Comparison of ENCODE assay signal across 33 mouse cellular contexts in genomic region chr13:81982491-81982890, GRCm38 (mm10).
DNase-seq lines count a peak whose midpoint lies in the region; ATAC-seq lines count a peak whose summit lies in the region.
"Had no signal": no experiment of that assay in that cellular context is flagged by ENCODE, and none has a peak within 500 bp of the region (broad histone marks: within the 10 kb centered on the region; RNA-seq: fewer than 3 reads in every experiment).

No protein-coding gene starts in this region.

- H3K27me3 ChIP-seq in embryonic facial prominence, embryonic 11.5 days (ENCODE audit: control insufficient read depth, insufficient read depth, low read length): no peaks in the 10 kb centered on the region
- no peaks in the 10 kb centered on the region for H3K27me3 ChIP-seq in embryonic facial prominence, embryonic 10.5 days (replicated peaks; ENCODE audit: low read depth, poor library complexity, severe bottlenecking)
- H3K27me3 ChIP-seq: embryonic facial prominence, embryonic 13.5 days; heart, embryonic 12.5 days; hindbrain, embryonic 15.5 days; limb, embryonic 12.5 days; midbrain, embryonic 15.5 days; neural tube, embryonic 15.5 days; Patski had no signal

- H3K4me2 ChIP-seq in embryonic facial prominence, embryonic 11.5 days (ENCODE audit: low read depth, low read length): no peak overlapping the region
- H3K4me2 ChIP-seq: embryonic facial prominence, embryonic 13.5 days; heart, embryonic 12.5 days; hindbrain, embryonic 15.5 days; limb, embryonic 12.5 days; liver, embryonic 11.5 days; midbrain, embryonic 15.5 days; neural tube, embryonic 15.5 days had no signal

- no peak for ATAC-seq in embryonic facial prominence, embryonic 11.5 days (replicated peaks; ENCODE audit: insufficient number of reproducible peaks, low FRiP score, low TSS enrichment, low read depth)
- ATAC-seq: forebrain, embryonic 16.5 days; inflammation-experienced regulatory T-cells, adult 6 months; lung, postnatal 0 days; midbrain, embryonic 15.5 days; Patski had no signal

- H3K27ac ChIP-seq in embryonic facial prominence, embryonic 11.5 days (replicated peaks; ENCODE audit: low read depth, low read length): no peak overlapping the region
- H3K27ac ChIP-seq in embryonic facial prominence, embryonic 10.5 days (replicated peaks): no peak overlapping the region
- H3K27ac ChIP-seq: embryonic facial prominence, embryonic 13.5 days; gastrocnemius, adult 2 months; heart, adult 2 months; hindbrain, embryonic 10.5 days; hindbrain, embryonic 15.5 days; limb, embryonic 12.5 days; midbrain, embryonic 15.5 days; neural tube, embryonic 15.5 days had no signal

- no peak overlapping the region for H3K4me3 ChIP-seq in embryonic facial prominence, embryonic 11.5 days (ENCODE audit: low read depth, low read length)
- H3K4me3 ChIP-seq in embryonic facial prominence, embryonic 10.5 days: no peak overlapping the region
- H3K4me3 ChIP-seq: embryonic facial prominence, embryonic 13.5 days; erythroblast, embryonic 14.5 days; gastrocnemius, adult 2 months; heart, adult 2 months; heart, embryonic 12.5 days; hindbrain, embryonic 10.5 days; hindbrain, embryonic 15.5 days; limb, embryonic 12.5 days; midbrain, embryonic 15.5 days; neural tube, embryonic 15.5 days had no signal

- DNase-seq in embryonic facial prominence, embryonic 11.5 days (ENCODE audit: low spot score): peak; percentile 4
- no peak for DNase-seq in embryonic facial prominence, embryonic 10.5 days (ENCODE audit: low spot score)
- DNase-seq in kidney, postnatal 14 days: peak; percentile 8
- no peak for DNase-seq in kidney, postnatal 25 days
- peak; percentile 13 for DNase-seq in R1 (ENCODE audit: low read depth, low spot score)
- DNase-seq in adrenal gland, postnatal 10 days: peak; percentile 7
- no peak for DNase-seq in left cerebral cortex, adult 18-20 months (ENCODE audit: low spot score in 2 of 2)
- no peak for DNase-seq in spleen, postnatal 36 days (ENCODE audit: low spot score in 2 of 2)
- DNase-seq: cerebellum, adult 11 months; cerebellum, adult 9-10 months; cerebellum, postnatal 36 days; gastrocnemius, adult 2 months; gastrocnemius, postnatal 36 days; heart, adult 2 months; kidney, adult 11 months; layer of hippocampus, adult 9-11 months; lung, postnatal 4 days; right cerebral cortex, adult 18-20 months; thymus, adult 2 months; thymus, postnatal 36 days had no signal

- no peaks in the 10 kb centered on the region for H3K4me1 ChIP-seq in embryonic facial prominence, embryonic 11.5 days (ENCODE audit: control insufficient read depth, insufficient read depth, low read length)
- H3K4me1 ChIP-seq in embryonic facial prominence, embryonic 10.5 days: no peaks in the 10 kb centered on the region
- H3K4me1 ChIP-seq: embryonic facial prominence, embryonic 13.5 days; heart, embryonic 12.5 days; hindbrain, embryonic 10.5 days; hindbrain, embryonic 15.5 days; limb, embryonic 12.5 days; midbrain, embryonic 15.5 days; neural tube, embryonic 15.5 days had no signal

- H3K36me3 ChIP-seq in embryonic facial prominence, embryonic 11.5 days (replicated peaks; ENCODE audit: control insufficient read depth, insufficient read depth, low read depth, low read length): no peaks in the 10 kb centered on the region
- H3K36me3 ChIP-seq in embryonic facial prominence, embryonic 10.5 days (replicated peaks): no peaks in the 10 kb centered on the region
- H3K36me3 ChIP-seq: embryonic facial prominence, embryonic 13.5 days; heart, embryonic 12.5 days; hindbrain, embryonic 10.5 days; hindbrain, embryonic 15.5 days; limb, embryonic 12.5 days; midbrain, embryonic 15.5 days; neural tube, embryonic 15.5 days had no signal

- H3K9me3 ChIP-seq in embryonic facial prominence, embryonic 11.5 days (replicated peaks; ENCODE audit: control insufficient read depth, low read length): no peaks in the 10 kb centered on the region
- H3K9me3 ChIP-seq in embryonic facial prominence, embryonic 10.5 days: no peaks in the 10 kb centered on the region
- H3K9me3 ChIP-seq: embryonic facial prominence, embryonic 13.5 days; heart, embryonic 12.5 days; hindbrain, embryonic 10.5 days; hindbrain, embryonic 15.5 days; limb, embryonic 12.5 days; midbrain, embryonic 15.5 days; neural tube, embryonic 15.5 days had no signal

- no peak overlapping the region for H3K9ac ChIP-seq in embryonic facial prominence, embryonic 11.5 days (replicated peaks; ENCODE audit: low read length)
- H3K9ac ChIP-seq: embryonic facial prominence, embryonic 13.5 days; heart, embryonic 12.5 days; hindbrain, embryonic 15.5 days; limb, embryonic 12.5 days; midbrain, embryonic 15.5 days; neural tube, embryonic 15.5 days had no signal

- 46% methylated on average over 2 of the region's 2 CpGs for WGBS in embryonic facial prominence, embryonic 11.5 days
- WGBS in embryonic facial prominence, embryonic 10.5 days: 62% methylated on average over 2 of the region's 2 CpGs

Comparison
In these comparisons a context has a peak if more than half of its experiments do, and no peak if none do; other contexts are left out.
1. DNase-seq: peak in embryonic facial prominence, embryonic 11.5 days (single experiment), kidney, postnatal 14 days (single experiment), R1 (single experiment) and adrenal gland, postnatal 10 days (single experiment); none in embryonic facial prominence, embryonic 10.5 days (single experiment), kidney, postnatal 25 days (0 of 2), left cerebral cortex, adult 18-20 months (0 of 2) and spleen, postnatal 36 days (0 of 2).